Mouse (Mus musculus) CD4-positive, CD25-positive, alpha-beta regulatory T cell, adult 9 weeks (primary cell): Measurements from ENCODE around the gene Pex11a. TPM values are rescaled to one million over a fixed set of nuclear protein-coding genes. Genes with fewer than 3 reads are reported as not detected.

Source experiments
- polyA plus RNA-seq: library from polyadenylated mRNA; unstranded; fragments of 100-300 nt; shearing (Covaris generic); gene quantifications from one replicate; pipeline ENCODE4 v1.2.1, GENCODE M21; 2017

Pex11a gene
- 6.7 TPM for polyA plus RNA-seq

GRCm38 (mm10) chr7:79742659-79743536, at the start of gene Pex11a, which contains the start of gene Wdr93:
Pex11a (minus strand) TSS chr7:79743131.
Wdr93 (plus strand) TSS chr7:79743163.

GRCm38 (mm10) chr7:79732622-79733021, 10.3 kb downstream of the Pex11a start, which contains the start of gene Plin1:
Plin1 (minus strand) TSS chr7:79732903.

GRCm38 (mm10) chr7:79715187-79715981, 27.5 kb downstream of the Pex11a start, which contains the start of gene Kif7:
Kif7 (minus strand) TSS chr7:79715720.

Other genes starting within 250 kb of the Pex11a start
- not detected for gene Rhcg, start 125.5 kb downstream of the Pex11a start, polyA plus RNA-seq
- 1.4 TPM for gene Ticrr, start 82.9 kb downstream of the Pex11a start, polyA plus RNA-seq
- 0.25 TPM for gene Kif7, start 27.4 kb downstream of the Pex11a start, polyA plus RNA-seq
- gene Plin1, start 10.2 kb downstream of the Pex11a start, polyA plus RNA-seq = 0.10 TPM
- 0.12 TPM for gene Wdr93, start within 50 bp of the Pex11a start, polyA plus RNA-seq
- gene Mesp1, start 50.7 kb upstream of the Pex11a start, polyA plus RNA-seq = not detected
- gene Mesp2, start 67.6 kb upstream of the Pex11a start, polyA plus RNA-seq = not detected
- gene Anpep, start 117.9 kb upstream of the Pex11a start, polyA plus RNA-seq = not detected
- 36.7 TPM for gene Ap3s2, start 177.5 kb upstream of the Pex11a start, polyA plus RNA-seq
- not detected for gene Arpin, start 192.2 kb upstream of the Pex11a start, polyA plus RNA-seq